Mouse (Mus musculus) olfactory bulb, adult 2 months (tissue): ENCODE measurements around the gene Gabarapl2.

Source experiments
- CTCF ChIP-seq: fragments of 200-500 bp; IDR thresholded peaks from 2 replicates; pipeline ENCODE4 v1.5.1; 2012; ENCODE audit warnings: low read depth, mild to moderate bottlenecking, low read length, moderate library complexity; ENCODE audit not compliant: insufficient read depth
- POLR2A ChIP-seq: fragments of 200-500 bp; IDR thresholded peaks from 2 replicates; pipeline ENCODE4 v1.6.1; 2012; ENCODE audit warnings: mild to moderate bottlenecking, low read depth, low read length, moderate library complexity; ENCODE audit not compliant: insufficient read depth

DNA sequence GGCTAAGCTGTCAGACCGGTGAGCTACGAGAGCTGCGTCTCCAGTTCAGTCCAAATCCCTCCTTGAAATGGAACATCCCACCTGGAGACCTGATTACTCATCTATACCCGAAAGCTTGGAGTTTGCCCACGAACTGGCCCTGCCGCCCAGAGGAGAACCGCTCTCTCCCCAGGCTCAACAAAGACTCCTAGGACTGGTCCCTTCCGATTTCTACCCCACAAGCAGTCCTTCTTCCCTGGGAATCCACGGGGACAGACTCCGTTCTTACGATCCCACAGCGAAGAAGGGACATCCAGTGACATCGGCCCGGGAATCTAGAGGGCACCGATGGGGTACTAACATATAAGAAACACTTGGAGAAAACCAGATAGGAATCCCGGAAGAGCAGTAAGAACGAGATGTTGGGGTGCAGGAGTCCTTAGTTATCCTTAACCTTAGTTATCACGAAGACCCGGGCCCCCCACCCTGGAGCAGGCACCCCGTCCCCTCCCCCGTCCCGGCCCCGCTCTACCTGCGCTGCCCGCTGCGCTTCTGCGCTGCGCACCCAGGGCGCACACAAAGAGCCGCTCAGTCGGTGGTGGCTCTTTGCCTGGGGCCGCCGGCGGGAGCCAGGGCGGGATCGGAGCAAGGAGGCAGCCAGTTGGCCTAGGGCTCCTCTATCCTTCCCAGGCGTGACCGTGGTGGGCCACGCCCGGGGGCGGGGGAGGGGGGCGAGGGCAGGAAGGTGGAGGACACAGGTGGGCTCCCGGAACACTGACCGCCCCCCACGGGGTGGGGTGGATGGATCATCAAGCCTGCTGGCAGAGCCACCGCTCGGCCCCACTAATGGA, 30.7 kb upstream of the Gabarapl2 start, which contains the start of gene Chst5:
- TF ChIP-seq CTCF = no peak
- TF ChIP-seq POLR2A = no peak
